Mouse (Mus musculus) frontal cortex, postnatal 25 days (tissue): Measurements from ENCODE around the gene Ntng2.

Source experiments
- DNase-seq, 2 experiments: peaks; one replicate each; pipeline ENCODE4 v3.0.0; 2022; ENCODE audit warnings: low spot score in 2 of 2

Ntng2 gene

GRCm38 (mm10) chr2:29252599-29253204 is at the start of gene Ntng2:
Gene Ntng2, minus strand, starts transcription at chr2:29253005.
- no peak for DNase-seq

- DNase-seq = no peak
These were observed 42.8 kb upstream of the Ntng2 start for GRCm38 (mm10) chr2:29295557-29295956.

- no peak for DNase-seq
These were observed 34.8 kb upstream of the Ntng2 start for GRCm38 (mm10) chr2:29287651-29288050.

DNA sequence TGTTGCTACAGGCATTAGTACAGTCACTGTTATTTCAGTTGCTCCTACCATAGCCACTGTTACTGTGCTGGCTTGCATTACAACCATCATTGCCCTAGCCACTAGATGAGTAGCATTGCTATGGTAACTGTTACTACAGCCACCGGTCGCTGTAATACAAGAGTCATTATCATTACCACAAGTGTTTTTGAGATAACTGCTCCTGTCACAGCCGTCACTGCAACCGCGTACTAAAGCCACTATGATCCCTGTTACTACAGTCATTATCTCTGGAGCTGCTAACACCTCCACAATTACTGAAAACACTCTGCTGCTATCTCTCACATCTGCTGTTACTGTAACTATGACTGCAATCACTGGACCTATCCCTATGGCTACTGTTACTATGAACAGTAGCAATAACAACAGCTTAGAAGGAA is 24.9 kb upstream of the Ntng2 start:
- no peak for DNase-seq

DNA sequence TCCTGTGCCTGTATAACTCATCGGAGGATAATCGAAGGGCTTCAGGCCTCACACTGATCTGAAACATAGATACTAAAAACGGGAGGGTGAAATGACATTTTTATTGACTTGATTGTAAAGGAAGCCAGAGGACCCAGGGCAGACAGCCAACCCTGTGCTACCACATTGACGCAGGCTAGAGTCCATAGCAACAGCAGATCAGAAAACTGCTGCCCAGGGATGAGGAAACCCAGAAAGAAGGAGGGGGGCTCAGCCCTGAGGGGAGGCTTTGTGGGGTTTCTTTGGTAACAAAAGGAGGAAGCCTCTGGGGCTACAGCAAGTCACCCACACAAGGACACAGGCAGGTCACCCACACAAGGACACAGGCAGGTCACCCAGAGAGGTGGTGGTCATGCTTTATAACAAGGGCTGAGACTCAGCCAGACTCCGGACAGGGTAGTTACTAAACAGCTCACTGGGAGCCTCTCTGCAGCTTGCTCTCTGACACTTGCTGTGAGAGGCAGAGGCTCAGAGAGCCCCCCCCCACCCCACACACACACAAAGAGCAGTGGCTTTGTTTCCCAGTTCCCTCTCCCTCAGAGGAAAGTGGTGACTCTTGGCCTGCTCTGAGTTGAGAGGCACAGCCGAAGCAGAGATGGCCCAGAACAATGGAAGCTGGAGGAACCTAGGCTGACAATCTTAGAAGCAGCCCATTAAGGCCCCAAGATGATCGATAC is 19.2 kb upstream of the Ntng2 start:
- no peak for DNase-seq

DNA sequence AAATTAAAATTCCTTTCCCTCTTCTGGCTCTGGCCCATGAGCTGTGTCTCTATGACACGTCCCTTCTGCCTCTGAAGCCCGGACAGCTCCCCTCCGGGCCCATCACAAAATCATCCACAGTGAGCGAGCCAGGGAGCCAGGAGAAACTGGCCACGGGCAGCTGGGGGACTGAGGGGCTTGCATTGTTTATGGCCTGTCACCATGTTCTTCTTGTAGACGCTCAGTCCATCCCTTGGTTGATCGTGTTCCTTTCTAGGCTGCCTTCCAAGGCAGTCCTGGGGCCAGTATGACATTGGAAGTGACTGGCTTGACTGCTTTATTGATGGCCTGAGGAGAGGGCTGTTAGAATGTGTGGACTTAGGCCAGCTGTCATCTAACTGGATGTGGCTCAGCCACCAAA is 18.3 kb upstream of the Ntng2 start:
- DNase-seq = no peak

GRCm38 (mm10) chr2:29266810-29267209 is 14.0 kb upstream of the Ntng2 start:
- no peak for DNase-seq

DNA sequence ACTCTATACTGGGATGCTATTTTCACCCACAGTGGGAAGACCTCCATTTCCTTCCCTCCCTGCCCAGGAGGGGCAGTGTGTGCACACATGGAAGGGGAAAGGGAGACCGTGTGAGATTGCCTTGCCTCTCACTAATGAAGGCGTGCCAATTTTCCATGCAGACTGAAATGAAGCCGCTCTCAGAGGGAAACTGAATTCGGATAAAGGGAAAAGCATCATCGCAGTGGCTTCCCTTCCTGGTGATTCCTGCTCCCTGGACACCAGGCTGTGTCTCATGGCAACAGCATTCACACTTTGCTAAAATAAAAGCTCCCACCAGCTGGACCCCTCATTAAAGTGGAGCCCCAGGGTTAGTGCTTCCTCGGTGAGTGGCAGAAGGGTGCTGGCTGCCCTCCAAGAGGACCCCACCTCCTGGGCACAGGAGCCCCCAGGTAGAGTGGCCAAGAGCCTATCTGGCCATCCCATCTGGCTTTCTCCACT is 9.7 kb upstream of the Ntng2 start:
- DNase-seq = no peak

GRCm38 (mm10) chr2:29261126-29261525 is 8.3 kb upstream of the Ntng2 start:
- DNase-seq = no peak

DNA sequence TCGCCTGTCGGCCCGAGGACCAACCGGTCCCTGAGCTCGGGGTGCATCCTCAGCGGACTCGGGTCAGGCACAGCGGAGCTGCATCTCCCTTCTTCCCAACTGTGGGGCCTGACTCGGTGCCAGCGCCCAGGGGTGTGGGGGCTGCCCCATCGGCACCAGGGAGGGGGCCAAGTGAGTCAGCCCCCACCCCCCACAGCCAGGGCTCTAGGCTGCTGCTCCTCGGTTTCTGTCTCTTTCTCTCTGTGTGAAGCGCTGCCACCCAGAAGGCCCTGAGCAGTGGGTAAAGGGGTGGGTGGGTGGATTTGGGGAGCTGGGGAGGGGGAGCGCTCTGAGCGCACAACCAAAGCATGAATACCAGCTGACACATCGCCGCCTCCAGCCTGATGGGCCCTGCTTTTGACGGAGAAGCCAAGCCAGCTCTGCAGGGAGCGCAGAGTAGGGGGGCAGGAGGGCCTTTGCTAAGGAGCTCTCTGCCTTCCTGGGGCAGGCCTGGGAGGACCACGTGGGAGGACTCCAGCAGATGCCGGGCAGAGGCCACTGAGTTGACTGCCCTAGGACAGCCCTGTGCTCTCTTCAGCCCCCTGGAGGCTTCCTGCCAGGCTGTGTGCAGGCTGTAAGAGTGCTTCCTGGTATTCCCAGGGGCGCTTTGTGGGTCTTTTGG is 530 bp upstream of the Ntng2 start:
- DNase-seq = no peak

GRCm38 (mm10) chr2:29252059-29252598 is 676 bp downstream of the Ntng2 start:
- DNase-seq = no peak

DNA sequence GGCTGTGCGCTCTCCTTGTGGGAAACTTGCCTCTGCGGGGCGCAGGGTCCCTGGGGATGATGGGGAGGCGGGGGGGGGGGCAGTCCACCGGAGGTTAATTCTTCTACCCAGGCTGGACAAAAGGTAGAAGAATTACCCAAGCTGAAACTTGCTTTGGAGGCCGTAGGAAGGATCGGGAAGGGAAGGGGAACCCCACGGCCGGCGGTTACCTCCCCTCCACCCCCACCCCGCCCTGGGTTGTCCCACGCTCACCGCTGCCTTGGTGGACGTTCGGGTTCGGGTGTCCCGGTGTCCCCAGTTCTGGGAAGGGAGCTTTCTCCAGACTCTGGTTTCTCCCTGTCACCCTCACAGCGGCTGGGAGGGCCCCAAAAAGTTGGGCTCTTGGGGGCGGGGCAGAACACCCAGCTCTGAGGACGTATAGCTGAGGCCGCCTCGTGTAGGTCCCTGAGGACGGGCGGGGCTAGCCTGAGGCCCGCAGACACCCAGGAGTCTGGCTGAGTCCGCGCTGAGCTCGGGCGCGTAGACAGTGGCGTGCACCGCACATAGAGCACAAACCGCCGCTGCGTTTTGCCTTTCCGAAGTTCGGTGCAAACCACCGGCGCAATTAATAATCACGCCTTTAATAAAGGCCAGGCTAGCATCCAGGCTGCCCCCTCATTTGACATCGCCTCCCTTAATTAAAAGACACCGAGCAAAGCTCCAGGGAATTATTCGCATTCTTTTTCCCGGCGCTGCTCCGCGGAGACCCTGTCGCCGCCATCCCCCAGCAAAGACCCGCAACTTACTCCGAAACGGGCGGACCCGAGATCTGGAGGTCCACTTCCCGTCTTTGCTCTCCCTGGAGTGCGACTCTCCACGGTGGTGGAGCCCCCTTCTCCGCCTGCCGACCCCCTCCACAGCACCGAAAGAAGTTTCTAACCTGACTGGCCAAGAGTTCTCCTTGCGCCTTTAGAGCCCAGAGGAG is 1.4 kb downstream of the Ntng2 start:
- DNase-seq = no peak

- DNase-seq = no peak
These were observed 2.3 kb downstream of the Ntng2 start for GRCm38 (mm10) chr2:29250263-29251094.

GRCm38 (mm10) chr2:29249852-29250251 is 3.0 kb downstream of the Ntng2 start:
- DNase-seq = no peak

- no peak for DNase-seq
These were observed 4.3 kb downstream of the Ntng2 start for GRCm38 (mm10) chr2:29248551-29248950.

DNA sequence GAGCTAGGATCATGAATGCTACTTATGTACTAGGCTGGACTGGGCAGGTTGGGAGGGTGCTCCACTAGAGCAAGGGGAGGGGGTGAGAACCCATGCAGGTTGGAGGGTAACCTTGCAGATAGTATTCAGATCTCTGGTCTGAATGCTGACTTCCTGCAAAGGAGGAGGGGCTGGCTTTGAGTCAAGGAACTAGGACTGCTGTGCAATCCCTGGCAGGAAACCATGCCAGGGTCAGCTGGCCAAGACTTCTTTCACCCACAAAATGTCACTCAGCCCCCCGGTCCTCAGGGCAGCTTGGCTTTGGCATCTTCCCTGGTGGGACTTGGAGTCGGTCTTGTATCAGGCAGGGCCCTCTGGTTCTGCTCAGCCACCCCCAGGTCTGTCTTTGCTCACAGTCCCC is 5.4 kb downstream of the Ntng2 start:
- no peak for DNase-seq

GRCm38 (mm10) chr2:29246891-29247290 is 5.9 kb downstream of the Ntng2 start:
- DNase-seq = no peak

DNA sequence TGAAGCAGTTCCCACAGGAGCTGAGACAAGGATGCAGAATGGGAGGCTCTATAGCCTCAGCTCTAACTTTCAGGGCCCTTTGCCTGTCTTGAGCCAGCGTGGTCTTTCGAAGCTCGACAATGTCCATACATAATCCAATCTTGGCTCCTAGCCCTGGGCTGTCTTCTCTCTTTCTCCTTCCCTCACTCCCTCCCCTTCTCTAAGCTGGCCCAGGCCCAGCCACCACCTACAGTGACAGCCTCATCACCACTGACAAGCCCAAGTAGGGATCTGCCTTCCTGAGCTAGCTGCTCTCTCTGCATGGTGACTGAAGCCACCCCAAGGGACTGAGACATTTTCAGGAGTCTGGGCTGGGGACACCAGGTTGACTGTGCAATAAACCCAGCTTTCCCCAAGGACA is 6.5 kb downstream of the Ntng2 start:
- DNase-seq = no peak

GRCm38 (mm10) chr2:29245341-29245779 is 7.4 kb downstream of the Ntng2 start:
- DNase-seq = no peak

- DNase-seq = no peak
These were observed 13.5 kb downstream of the Ntng2 start for GRCm38 (mm10) chr2:29239329-29239728.

DNA sequence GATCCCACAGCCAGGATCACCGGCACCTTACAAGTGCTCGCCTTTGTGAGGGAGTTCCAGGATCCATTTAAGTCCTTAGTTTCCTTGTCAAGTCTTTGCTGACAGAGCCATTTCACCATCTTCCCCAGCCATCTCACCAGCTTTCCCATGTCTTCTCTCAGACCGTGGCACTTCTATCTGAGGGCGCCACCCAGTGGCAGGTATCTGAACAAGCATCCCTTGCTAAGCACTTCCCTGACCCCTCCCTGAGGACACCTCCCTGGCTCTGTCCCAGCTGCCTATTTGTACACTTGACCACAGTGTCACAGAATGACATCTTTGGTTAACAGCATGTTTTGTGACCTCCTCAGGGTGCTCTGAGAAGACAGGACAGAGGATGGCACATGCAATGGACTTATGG is 15.2 kb downstream of the Ntng2 start:
- peak; percentile 43 to 61 for DNase-seq
